Mouse (Mus musculus) heart, embryonic 15.5 days (tissue): ENCODE results near the gene Gm9887. TPM values are rescaled to one million over a fixed set of nuclear protein-coding genes. Genes with fewer than 3 reads are reported as not detected.
A peak's percentile ranks its signal among the peaks of the same experiment; 100 is the strongest.
"Not testable (repeated sequence)": the region's sequence is repeated elsewhere in the genome, so short reads cannot be mapped to it uniquely, and the experiment has no call there.

Experiments
- ATAC-seq: fragments of 200-750 bp; cut with Nextera tagmentation; replicated peaks from 2 replicates; pipeline ENCODE4 v1.8.0; 2017; ENCODE audit warnings: low read depth, moderate TSS enrichment; ENCODE audit not compliant: insufficient number of reproducible peaks, insufficient read depth, low FRiP score
- H3K27ac ChIP-seq: fragments of 300-500 bp; sonication (generic); 2 replicates; pipeline ENCODE4 v1.5.1; 2015; ENCODE audit warnings: mild to moderate bottlenecking, inconsistent platforms
- H3K27me3 ChIP-seq: fragments of 300-500 bp; sonication (generic); 2 replicates; pipeline ENCODE4 v1.6.1; 2015; ENCODE audit warnings: inconsistent platforms
- H3K36me3 ChIP-seq: fragments of 300-500 bp; sonication (generic); 2 replicates; pipeline ENCODE4 v1.6.1; 2015; ENCODE audit warnings: mild to moderate bottlenecking, inconsistent platforms
- H3K4me1 ChIP-seq: fragments of 300-500 bp; sonication (generic); replicated peaks from 2 replicates; pipeline ENCODE4 v1.6.1; 2015; ENCODE audit warnings: inconsistent platforms
- H3K4me2 ChIP-seq: fragments of 300-500 bp; sonication (generic); 2 replicates; pipeline ENCODE4 v1.6.1; 2015; ENCODE audit warnings: inconsistent platforms, mild to moderate bottlenecking, moderate library complexity
- H3K4me3 ChIP-seq: fragments of 300-500 bp; sonication (generic); 2 replicates; pipeline ENCODE4 v1.5.1; 2015; ENCODE audit warnings: mild to moderate bottlenecking, inconsistent platforms
- H3K9ac ChIP-seq: fragments of 300-500 bp; sonication (generic); 2 replicates; pipeline ENCODE4 v1.6.1; 2015; ENCODE audit warnings: mild to moderate bottlenecking, inconsistent platforms
- H3K9me3 ChIP-seq: fragments of 300-500 bp; sonication (generic); replicated peaks from 2 replicates; pipeline ENCODE4 v1.6.1; 2016; ENCODE audit warnings: inconsistent platforms
- WGBS: fragments of 180-500 bp; shearing (Covaris S2); methylation state at CpG from one replicate; pipeline ENCODE4 v1.1.7; 2015; ENCODE audit warnings: mixed read lengths; 5-methylcytosine and 5-hydroxymethylcytosine counted together
- polyA plus RNA-seq: library from polyadenylated mRNA; unstranded; fragments of >200 nt; fragmentation: Nextera tagmentation; extraction: Ambion mirVana; gene quantifications from 2 replicates; pipeline ENCODE4 v1.2.1, GENCODE M21; 2015

Gene Gm9887
- polyA plus RNA-seq, 1 experiment from 2014 or later = 1.5 TPM

GRCm38 (mm10) chr12:69384606-69385005 lies 12.3 kb upstream of the Gm9887 start:
- no peaks in the 10 kb centered on the region for H3K36me3 ChIP-seq
- no peaks in the 10 kb centered on the region for H3K9me3 ChIP-seq
- H3K4me2 ChIP-seq = no peak overlapping the region
- H3K9ac ChIP-seq = no peak overlapping the region
- 89% methylated on average over 5 of the region's 5 CpGs for WGBS
- no peak overlapping the region for H3K4me3 ChIP-seq
- no peak for ATAC-seq
- H3K27me3 ChIP-seq = no peaks in the 10 kb centered on the region
- no peak overlapping the region for H3K27ac ChIP-seq
- H3K4me1 ChIP-seq = peaks cover 8% of the 10 kb centered on the region; the same call in 1 of the 2 replicates

- 57% methylated on average over 1 of the region's 1 CpGs for WGBS
- H3K9ac ChIP-seq = no peak overlapping the region
- no peak for ATAC-seq
- H3K27me3 ChIP-seq = no peaks in the 10 kb centered on the region
- H3K9me3 ChIP-seq = no peaks in the 10 kb centered on the region
- H3K4me1 ChIP-seq = peaks cover 14% of the 10 kb centered on the region; the same call in 1 of the 2 replicates
- no peaks in the 10 kb centered on the region for H3K36me3 ChIP-seq
- no peak overlapping the region for H3K4me3 ChIP-seq
- H3K27ac ChIP-seq = no peak overlapping the region
- no peak overlapping the region for H3K4me2 ChIP-seq
Observed at GRCm38 (mm10) chr12:69382880-69383279, 10.6 kb upstream of the Gm9887 start.

GRCm38 (mm10) chr12:69378558-69379454 lies 6.5 kb upstream of the Gm9887 start:
- WGBS = 81% methylated on average over 11 of the region's 11 CpGs
- H3K27me3 ChIP-seq = no peaks in the 10 kb centered on the region
- H3K36me3 ChIP-seq = no peaks in the 10 kb centered on the region; the same call in 1 of the 2 replicates
- ATAC-seq = no peak
- H3K9me3 ChIP-seq = no peaks in the 10 kb centered on the region
- H3K4me3 ChIP-seq = no peak overlapping the region
- peaks cover 29% of the 10 kb centered on the region for H3K4me1 ChIP-seq
- no peak overlapping the region for H3K4me2 ChIP-seq
- H3K27ac ChIP-seq = peak overlapping the region; percentile 37; the same call in 1 of the 2 replicates
- H3K9ac ChIP-seq = no peak overlapping the region; the same call in 1 of the 2 replicates

GRCm38 (mm10) chr12:69377636-69378035 lies 5.4 kb upstream of the Gm9887 start:
- H3K4me1 ChIP-seq = peaks cover 24% of the 10 kb centered on the region
- not testable (repeated sequence) for H3K4me3 ChIP-seq, ATAC-seq, H3K9me3 ChIP-seq, H3K9ac ChIP-seq, H3K27ac ChIP-seq, H3K27me3 ChIP-seq, H3K4me2 ChIP-seq, H3K36me3 ChIP-seq
- WGBS = 93% methylated on average over 6 of the region's 6 CpGs

- H3K27ac ChIP-seq = no peak overlapping the region
- no peak for ATAC-seq
Observed at GRCm38 (mm10) chr12:69377188-69377587, 4.9 kb upstream of the Gm9887 start.

GRCm38 (mm10) chr12:69376132-69376531 lies 3.9 kb upstream of the Gm9887 start:
- H3K9me3 ChIP-seq = no peaks in the 10 kb centered on the region
- H3K27ac ChIP-seq = no peak overlapping the region
- 68% methylated on average over 2 of the region's 2 CpGs for WGBS
- ATAC-seq = no peak
- H3K9ac ChIP-seq = no peak overlapping the region
- peaks cover 23% of the 10 kb centered on the region for H3K4me1 ChIP-seq
- peak overlapping the region; percentile 27 for H3K4me2 ChIP-seq
- H3K36me3 ChIP-seq = no peaks in the 10 kb centered on the region; the same call in 1 of the 2 replicates
- H3K4me3 ChIP-seq = no peak overlapping the region; the same call in 1 of the 2 replicates
- no peaks in the 10 kb centered on the region for H3K27me3 ChIP-seq

More at GRCm38 (mm10) chr12:69377188-69377587, 4.9 kb upstream of the Gm9887 start:
- Histone ChIP-seq H3K4me1 (peaks cover 23% of the 10 kb centered on the region), H3K9ac (no peak overlapping the region), H3K9me3 (no peaks in the 10 kb centered on the region), H3K36me3 (no peaks in the 10 kb centered on the region; the same call in 1 of the 2 replicates), H3K27me3 (no peaks in the 10 kb centered on the region), H3K4me3 (no peak overlapping the region), H3K4me2 (no peak overlapping the region)
- WGBS = 88% methylated on average over 1 of the region's 1 CpGs

- Histone ChIP-seq H3K4me1 (peaks cover 26% of the 10 kb centered on the region), H3K4me3 (peak overlapping the region; percentile 98), H3K36me3 (no peaks in the 10 kb centered on the region; the same call in 1 of the 2 replicates), H3K4me2 (peak overlapping the region; percentile 87), H3K27ac (peak overlapping the region; percentile 37; the same call in 1 of the 2 replicates), H3K9me3 (no peaks in the 10 kb centered on the region), H3K27me3 (no peaks in the 10 kb centered on the region), H3K9ac (peak overlapping the region; percentile 100)
- no peak for ATAC-seq
- WGBS = 22% methylated on average over 11 of the region's 11 CpGs
Observed at GRCm38 (mm10) chr12:69373850-69374766, 1.9 kb upstream of the Gm9887 start.

GRCm38 (mm10) chr12:69372731-69373331 lies 573 bp upstream of the Gm9887 start:
- peaks cover 20% of the 10 kb centered on the region for H3K4me1 ChIP-seq
- WGBS = under 1% methylated on average over 42 of the region's 42 CpGs
- H3K27ac ChIP-seq = peak overlapping the region; percentile 99
- peak overlapping the region; percentile 98 for H3K4me3 ChIP-seq
- H3K9ac ChIP-seq = peak overlapping the region; percentile 100
- no peak for ATAC-seq
- H3K36me3 ChIP-seq = no peaks in the 10 kb centered on the region; the same call in 1 of the 2 replicates
- H3K27me3 ChIP-seq = no peaks in the 10 kb centered on the region
- no peaks in the 10 kb centered on the region for H3K9me3 ChIP-seq
- H3K4me2 ChIP-seq = peak overlapping the region; percentile 87

GRCm38 (mm10) chr12:69371421-69371853 lies 821 bp downstream of the Gm9887 start:
- peak overlapping the region; percentile 98 for H3K4me3 ChIP-seq
- WGBS = 0% methylated on average over 24 of the region's 24 CpGs
- peak overlapping the region; percentile 99 for H3K27ac ChIP-seq
- peaks cover 20% of the 10 kb centered on the region for H3K4me1 ChIP-seq
- H3K9ac ChIP-seq = peak overlapping the region; percentile 100
- no peaks in the 10 kb centered on the region; the same call in 1 of the 2 replicates for H3K36me3 ChIP-seq
- no peaks in the 10 kb centered on the region for H3K9me3 ChIP-seq
- no peaks in the 10 kb centered on the region for H3K27me3 ChIP-seq
- peak overlapping the region; percentile 87 for H3K4me2 ChIP-seq
- peak; percentile 78 for ATAC-seq

- Histone ChIP-seq H3K36me3 (no peaks in the 10 kb centered on the region; the same call in 1 of the 2 replicates), H3K27me3 (no peaks in the 10 kb centered on the region), H3K4me2 (peak overlapping the region; percentile 87), H3K4me1 (peaks cover 17% of the 10 kb centered on the region), H3K9me3 (no peaks in the 10 kb centered on the region), H3K27ac (peak overlapping the region; percentile 99), H3K9ac (peak overlapping the region; percentile 100), H3K4me3 (peak overlapping the region; percentile 98)
- no peak for ATAC-seq
- WGBS = 10% methylated on average over 7 of the region's 7 CpGs
Observed at GRCm38 (mm10) chr12:69370936-69371335, 1.3 kb downstream of the Gm9887 start.
